Mouse (Mus musculus): ENCODE measurements at regions not wholly inside any gene's neighbourhood (a gene's known extent, or its start where the extent isn't known, plus 50 kb on each side); places are given as distances from the start of the nearest gene placed in this dataset.

DNA sequence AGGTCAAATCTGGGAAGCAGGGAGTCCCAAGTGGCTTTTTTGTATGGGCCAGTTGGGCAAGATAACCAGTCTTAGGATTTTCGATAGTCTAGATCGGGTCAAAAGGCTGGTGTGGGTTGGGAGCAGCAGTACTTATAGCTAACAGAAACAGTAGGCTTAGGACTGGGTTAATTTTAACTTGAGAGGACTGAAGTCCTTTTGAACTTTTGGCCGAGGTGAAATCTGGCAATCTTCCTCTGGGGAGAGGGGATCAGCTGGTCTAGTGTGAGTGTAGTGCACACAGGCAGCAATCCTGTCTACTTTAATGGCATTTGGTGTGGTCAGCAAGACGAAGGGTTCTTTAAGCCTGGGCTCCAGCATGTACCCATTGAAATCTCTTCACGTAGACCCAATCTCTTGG lies 194.7 kb downstream of the Tex13c3 start:
- Histone ChIP-seq H3K4me3 (replicated peaks in 1 of 3; ENCODE audit: low read depth in 2 of 3, low read length in 2 of 3, poor library complexity in 1 of 3) (no peak overlapping the region), H3K36me3 (replicated peaks in 1 of 2; ENCODE audit: control insufficient read depth in 1 of 2, insufficient read depth in 1 of 2, low read length in 1 of 2) (no peaks in the 10 kb centered on the region), H3K9me3 (replicated peaks; ENCODE audit: low read length) (no peaks in the 10 kb centered on the region), H3K4me1 (ENCODE audit: control insufficient read depth in 1 of 2, insufficient read depth in 2 of 2) (peaks cover 0 to 3% of the 10 kb centered on the region in 2 experiments; a peak in 1 of 4 replicates), H3K79me2 (replicated peaks; ENCODE audit: control insufficient read depth, extremely low read depth, insufficient read depth, poor library complexity, severe bottlenecking) (no peaks in the 10 kb centered on the region), H3K9ac (ENCODE audit: insufficient read depth, low read depth) (no peak overlapping the region), H3K4me2 (ENCODE audit: insufficient read depth, low read depth, poor library complexity, severe bottlenecking) (no peak overlapping the region), H3K27me3 (replicated peaks) (no peaks in the 10 kb centered on the region), H3K27ac (ENCODE audit: insufficient read depth, low read depth) (no peak overlapping the region)
- in situ Hi-C loops (cut with MboI; ENCODE audit: low pct_ligation_motif_present, low pct_unique_long_range_greater_than_20kb, low sequenced_read_pairs): no loop called here
- TF ChIP-seq SIN3A (IDR thresholded peaks at IDR 0.05; ENCODE audit: low read length) (no peak), EP300 (IDR thresholded peaks at IDR 0.05; ENCODE audit: low read length) (no peak), PAX5 (IDR thresholded peaks at IDR 0.05; ENCODE audit: low read length) (no peak), E2F4 (IDR thresholded peaks at IDR 0.05; ENCODE audit: insufficient replicate concordance, low read depth, low read length) (no peak), JUN (IDR thresholded peaks at IDR 0.05; ENCODE audit: insufficient read depth, low read depth, low read length) (no peak), CHD2 (IDR thresholded peaks at IDR 0.05; ENCODE audit: low read length) (no peak), ZMIZ1 (IDR thresholded peaks at IDR 0.05; ENCODE audit: low read depth, low read length) (no peak), TBP (conservative IDR thresholded peaks at IDR 0.05; ENCODE audit: low read depth, low read length) (no peak), UBTF (IDR thresholded peaks at IDR 0.05; ENCODE audit: low read depth, low read length) (no peak), MEF2A (IDR thresholded peaks at IDR 0.05; ENCODE audit: borderline replicate concordance, low read depth, low read length) (no peak), TCF12 (IDR thresholded peaks at IDR 0.05; ENCODE audit: low read depth, low read length) (no peak), RAD21 (IDR thresholded peaks at IDR 0.05; ENCODE audit: low read depth, low read length) (no peak), NELFE (IDR thresholded peaks at IDR 0.05; ENCODE audit: low read depth, low read length) (no peak), MXI1 (IDR thresholded peaks at IDR 0.05; ENCODE audit: low read depth, low read length) (no peak), ZC3H11A (IDR thresholded peaks at IDR 0.05; ENCODE audit: low read depth, low read length) (no peak), POLR2A (IDR thresholded peaks at IDR 0.05; ENCODE audit: low read depth, low read length) (no peak), MAX (IDR thresholded peaks at IDR 0.05; ENCODE audit: low read length) (no peak), POLR2AphosphoS2 (IDR thresholded peaks at IDR 0.05; ENCODE audit: low read depth, low read length) (no peak)
- no peak for DNase-seq (ENCODE audit: extremely low read depth)
- dilution Hi-C loops (cut with MboI; ENCODE audit: extremely low pct_ligation_motif_present, extremely low pct_unique_long_range_greater_than_20kb, low sequenced_read_pairs): no loop called here

DNA sequence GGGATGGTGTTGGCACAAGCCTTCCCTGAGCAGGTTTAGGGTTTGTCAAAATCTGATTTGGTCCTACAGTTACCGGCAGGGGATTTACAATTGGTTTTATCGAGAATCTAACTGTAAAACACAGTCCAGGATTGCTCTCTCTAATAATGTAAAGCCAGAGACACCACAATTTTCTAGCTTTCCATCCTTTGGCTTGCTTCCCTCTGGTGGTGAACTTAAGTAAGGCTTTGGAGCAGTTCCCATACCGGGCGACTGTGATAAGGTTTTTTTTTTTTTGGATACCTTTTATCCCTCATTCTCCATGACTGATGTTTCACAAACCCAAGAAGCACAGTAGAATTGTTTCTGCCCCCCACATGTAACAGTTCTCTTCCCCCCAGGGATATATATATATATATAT lies 195.3 kb downstream of the Tex13c3 start:
- in situ Hi-C loops (cut with MboI; ENCODE audit: low pct_ligation_motif_present, low pct_unique_long_range_greater_than_20kb, low sequenced_read_pairs) (no loop called here), dilution Hi-C loops (cut with MboI; ENCODE audit: extremely low pct_ligation_motif_present, extremely low pct_unique_long_range_greater_than_20kb, low sequenced_read_pairs) (no loop called here)
- Histone ChIP-seq H3K9ac (ENCODE audit: insufficient read depth, low read depth) (no peak overlapping the region), H3K4me3 (replicated peaks in 1 of 3; ENCODE audit: low read depth in 2 of 3, low read length in 2 of 3, poor library complexity in 1 of 3) (no peak overlapping the region), H3K27ac (ENCODE audit: insufficient read depth, low read depth) (no peak overlapping the region), H3K4me2 (ENCODE audit: insufficient read depth, low read depth, poor library complexity, severe bottlenecking) (no peak overlapping the region), H3K27me3 (replicated peaks) (no peaks in the 10 kb centered on the region), H3K4me1 (ENCODE audit: control insufficient read depth in 1 of 2, insufficient read depth in 2 of 2) (peaks cover 0 to 3% of the 10 kb centered on the region in 2 experiments; a peak in 1 of 4 replicates), H3K36me3 (replicated peaks in 1 of 2; ENCODE audit: control insufficient read depth in 1 of 2, insufficient read depth in 1 of 2, low read length in 1 of 2) (no peaks in the 10 kb centered on the region), H3K9me3 (replicated peaks; ENCODE audit: low read length) (no peaks in the 10 kb centered on the region), H3K79me2 (replicated peaks; ENCODE audit: control insufficient read depth, extremely low read depth, insufficient read depth, poor library complexity, severe bottlenecking) (no peaks in the 10 kb centered on the region)
- no peak for TF ChIP-seq USF1 (IDR thresholded peaks at IDR 0.05; ENCODE audit: low read depth, low read length)
- TF ChIP-seq RAD21 (IDR thresholded peaks at IDR 0.05; ENCODE audit: low read depth, low read length): peak; percentile 3; the same call in 1 of the 2 replicates
- TF ChIP-seq CTCF (conservative IDR thresholded peaks at IDR 0.05 in 1 of 2, IDR thresholded peaks at IDR 0.05 in 1 of 2; ENCODE audit: low read depth in 2 of 2, low read length in 2 of 2): peak in 1 of 2 experiments; percentile 26; a peak in 1 of 4 replicates
- no peak for TF ChIP-seq ZKSCAN1 (IDR thresholded peaks at IDR 0.05; ENCODE audit: borderline replicate concordance, low read depth, low read length)
- no peak for TF ChIP-seq BHLHE40 (IDR thresholded peaks at IDR 0.05; ENCODE audit: low read depth, low read length)
- TF ChIP-seq SMC3 (IDR thresholded peaks at IDR 0.05; ENCODE audit: low read depth, low read length): peak; percentile 12; the same call in 1 of the 2 replicates
- peak; percentile 6 for DNase-seq (ENCODE audit: extremely low read depth)
